Mouse (Mus musculus) C2C12 (cell line): Measurements from ENCODE around the gene Keg1.

Experiments used
- CEBPB ChIP-seq: IDR thresholded peaks from one replicate; pipeline ENCODE4 v1.6.1; 2011; ENCODE audit warnings: low read depth, mild to moderate bottlenecking, control low read depth, moderate library complexity
- CTCF ChIP-seq: IDR thresholded peaks from one replicate; pipeline ENCODE4 v1.5.1; 2011; ENCODE audit not compliant: control insufficient read depth, insufficient read depth, insufficient read length
- MAX ChIP-seq: IDR thresholded peaks from one replicate; pipeline ENCODE4 v1.6.1; 2011; ENCODE audit warnings: mild to moderate bottlenecking, control low read depth
- MYOG ChIP-seq: IDR thresholded peaks from one replicate; pipeline ENCODE4 v1.6.1; 2011; ENCODE audit not compliant: control insufficient read depth, insufficient read length; ENCODE audit errors: extremely low read depth
- USF1 ChIP-seq: IDR thresholded peaks from one replicate; pipeline ENCODE4 v1.6.1; 2011; ENCODE audit warnings: low read depth, mild to moderate bottlenecking, control low read depth, moderate library complexity

DNA sequence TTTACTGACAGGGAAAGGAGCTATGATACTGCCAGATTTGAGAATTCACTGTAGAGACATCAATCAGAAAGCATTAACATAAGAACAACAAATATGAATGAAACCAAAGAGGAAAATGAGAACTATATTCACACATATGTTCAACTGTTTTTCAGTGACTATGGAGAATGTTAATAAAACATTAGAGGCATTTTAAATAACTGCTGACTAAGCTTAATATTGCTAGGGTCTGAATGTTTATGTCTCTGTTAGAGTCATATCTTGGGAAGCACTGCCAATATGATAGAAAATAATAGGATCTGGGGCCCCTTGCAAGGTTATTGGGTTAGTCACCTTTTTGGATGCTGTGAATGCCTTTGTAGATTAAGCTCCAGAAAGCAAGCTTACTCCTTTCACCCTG is 13.4 kb downstream of the Keg1 start:
- no peak for TF ChIP-seq MAX
- no peak for TF ChIP-seq CEBPB
- TF ChIP-seq CTCF = no peak
- TF ChIP-seq MYOG = no peak
- no peak for TF ChIP-seq USF1
